Mouse (Mus musculus) gastrocnemius, postnatal 36 days (tissue): ENCODE data around the gene Itga9. TPM values are rescaled to one million over a fixed set of nuclear protein-coding genes. Genes with fewer than 3 reads are reported as not detected.
A peak's percentile ranks its signal among the peaks of the same experiment; 100 is the strongest.

Source experiments
- DNase-seq, 2 experiments: peaks; one replicate each; pipeline ENCODE4 v3.0.0; 2022
- intact Hi-C: fragments of 180-260 bp; cut with DNase I; formaldehyde crosslinking; loops from one replicate; pipeline ENCODE4 v1.15.1; 2025
- total RNA-seq, 2 experiments: library from RNA; stranded (reverse); gene quantifications; 2 replicates each; pipeline ENCODE4 v1.2.3; 2021

The Itga9 gene
- total RNA-seq, 2 experiments from 2014 or later, result 5.8 TPM

DNA sequence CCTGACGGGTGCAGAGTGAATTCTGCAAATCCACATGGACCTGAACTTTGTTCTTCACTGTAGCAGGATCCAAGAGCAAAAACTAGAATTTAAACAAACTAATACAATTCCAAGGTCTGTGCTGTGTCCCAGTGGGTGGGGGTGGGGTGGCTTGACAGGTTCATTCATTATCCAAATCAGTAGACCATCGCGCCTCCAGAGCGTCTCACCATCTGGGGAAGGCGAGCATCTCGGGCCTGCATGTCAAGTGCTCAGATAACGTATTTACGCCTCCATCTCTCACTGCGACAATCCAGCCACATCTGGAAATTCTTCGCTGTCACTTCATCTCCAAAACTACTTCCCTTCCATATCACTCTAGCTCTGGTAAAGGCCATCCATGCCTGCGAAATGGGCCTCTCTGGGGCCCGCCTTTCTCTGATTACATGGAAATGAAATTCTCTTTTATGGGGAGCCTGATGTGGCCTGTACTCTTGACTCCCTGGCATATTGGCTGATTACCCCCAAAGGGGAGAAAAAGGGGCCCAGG lies 254.2 kb downstream of the Itga9 start:
- no peak for DNase-seq
- intact Hi-C loops, result loop anchor here (5.0 kb wide), 1 partner anchor 168 kb away; no protein-coding TSS in a partner anchor

- intact Hi-C loops, result loop anchor here (5.0 kb wide), 1 partner anchor 170 kb away; no protein-coding TSS in a partner anchor
- DNase-seq, result no peak
Measured at GRCm38 (mm10) chr9:118862214-118862613, 255.7 kb downstream of the Itga9 start.

DNA sequence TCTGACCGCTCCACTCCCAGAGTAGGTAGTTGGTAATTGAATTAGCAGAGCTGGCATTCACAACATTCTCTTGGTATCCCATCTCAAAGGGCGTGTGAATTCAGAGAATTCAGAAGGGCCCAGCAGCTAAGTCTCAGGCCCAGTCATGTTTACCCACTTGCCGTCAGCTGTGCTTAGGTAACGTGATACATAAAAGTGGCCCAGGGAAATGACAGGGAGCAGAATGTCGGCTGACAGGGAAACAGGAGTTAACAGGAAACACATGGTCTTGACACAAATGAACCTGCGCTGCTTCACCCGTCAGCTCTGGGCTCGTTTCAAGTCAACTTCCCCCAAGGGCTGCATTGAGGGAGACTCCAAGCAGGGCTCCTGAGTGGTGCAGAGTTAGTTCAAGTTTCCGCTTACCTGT lies 256.4 kb downstream of the Itga9 start:
- intact Hi-C loops, result loop anchor here (5.0 kb wide), 1 partner anchor 171 kb away; no protein-coding TSS in a partner anchor
- no peak for DNase-seq

GRCm38 (mm10) chr9:118863528-118863927 lies 257.0 kb downstream of the Itga9 start:
- intact Hi-C loops, result loop anchor here (5.0 kb wide), 1 partner anchor 171 kb away; no protein-coding TSS in a partner anchor
- DNase-seq, result no peak

DNA sequence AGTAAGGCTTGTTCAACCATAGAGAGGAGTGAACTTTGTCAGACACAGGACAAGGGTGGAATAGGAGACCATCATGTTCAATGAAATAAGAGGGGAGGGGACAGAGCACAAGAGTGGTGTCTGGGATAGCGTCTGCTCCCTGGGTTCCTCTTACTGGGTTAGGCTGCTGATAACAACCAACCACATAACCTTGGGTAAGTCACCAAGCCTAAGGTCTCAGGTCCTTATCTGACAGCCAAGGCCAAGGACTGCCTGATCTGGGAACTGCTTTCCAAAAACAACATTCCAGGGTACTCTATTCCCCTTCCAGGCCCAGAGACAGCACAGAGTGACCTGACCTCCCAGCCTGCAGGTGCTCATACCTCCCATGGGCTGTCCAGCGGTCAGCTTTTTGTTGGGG lies 260.5 kb downstream of the Itga9 start:
- intact Hi-C loops, result no loop called here
- DNase-seq, result no peak

DNA sequence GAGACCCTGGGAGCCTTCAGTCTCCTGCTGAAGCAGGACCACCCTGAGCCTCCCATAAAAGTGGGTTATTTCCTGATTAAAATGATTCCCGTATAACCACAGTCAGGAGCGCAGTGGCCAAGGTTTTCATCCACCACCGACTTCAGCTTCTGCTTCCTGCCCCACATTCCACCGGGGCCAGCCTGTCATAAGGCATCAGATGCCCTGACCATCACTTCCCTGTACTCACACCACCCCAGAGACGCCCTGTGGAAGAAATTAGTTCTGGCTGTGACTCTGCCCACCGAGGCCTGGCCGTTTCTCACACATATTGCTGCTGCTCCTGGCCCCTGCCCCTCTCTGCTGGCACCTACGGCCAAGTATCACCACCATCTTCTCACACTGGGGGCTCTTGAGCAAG lies 261.4 kb downstream of the Itga9 start:
- no peak for DNase-seq
- intact Hi-C loops, result no loop called here

DNA sequence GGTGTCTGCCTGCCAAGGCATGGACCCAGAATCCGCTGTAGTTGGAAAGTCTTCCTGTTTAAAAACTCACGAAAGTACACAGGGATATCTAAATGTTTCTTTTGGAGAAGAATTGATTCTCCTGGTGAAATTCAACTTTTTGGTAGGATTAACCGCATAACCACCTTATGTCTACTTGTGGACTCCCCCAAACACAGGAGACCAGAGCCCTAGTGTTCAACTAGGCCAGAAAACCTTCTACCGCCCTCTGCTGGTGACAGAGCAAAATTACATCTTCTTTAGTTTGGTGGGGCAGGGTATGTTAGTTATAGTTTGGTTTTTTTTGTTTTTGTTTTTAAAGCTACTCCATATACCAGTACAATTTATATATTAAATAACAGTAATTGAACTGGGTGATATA lies 264.6 kb downstream of the Itga9 start:
- no peak for DNase-seq
- intact Hi-C loops, result loop anchor here (2.0 kb wide), 1 partner anchor 264 kb away; the partner anchor contains the start of gene Itga9

DNA sequence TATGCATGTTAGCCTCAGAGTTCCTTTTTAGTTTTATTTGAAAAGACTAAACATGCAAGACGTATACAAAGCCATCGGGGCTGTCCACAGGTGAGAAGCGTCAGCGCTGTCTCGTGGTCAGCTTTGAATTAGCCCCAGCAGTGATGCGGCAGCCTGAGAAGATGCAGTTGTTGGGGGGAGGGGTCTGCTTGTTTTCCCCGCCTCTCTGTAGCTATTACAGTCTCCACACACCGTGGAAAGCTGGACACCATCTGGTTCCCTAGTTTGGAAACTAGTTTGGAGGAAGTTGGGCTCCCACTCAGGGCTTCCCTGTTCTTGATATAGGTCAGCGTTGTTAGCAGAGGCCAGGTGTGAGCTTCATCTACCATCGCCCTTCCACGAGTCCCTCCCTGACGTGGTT lies 266.5 kb downstream of the Itga9 start:
- intact Hi-C loops, result no loop called here
- no peak for DNase-seq

GRCm38 (mm10) chr9:118873596-118873995 lies 267.1 kb downstream of the Itga9 start:
- intact Hi-C loops, result no loop called here
- DNase-seq, result no peak

GRCm38 (mm10) chr9:118875705-118876104 lies 269.2 kb downstream of the Itga9 start:
- intact Hi-C loops, result loop anchor here (5.0 kb wide), 1 partner anchor 178 kb away; no protein-coding TSS in a partner anchor
- DNase-seq, result no peak

GRCm38 (mm10) chr9:118876902-118877301 lies 270.4 kb downstream of the Itga9 start:
- no peak for DNase-seq
- intact Hi-C loops, result loop anchor here (5.0 kb wide), 1 partner anchor 180 kb away; no protein-coding TSS in a partner anchor

DNA sequence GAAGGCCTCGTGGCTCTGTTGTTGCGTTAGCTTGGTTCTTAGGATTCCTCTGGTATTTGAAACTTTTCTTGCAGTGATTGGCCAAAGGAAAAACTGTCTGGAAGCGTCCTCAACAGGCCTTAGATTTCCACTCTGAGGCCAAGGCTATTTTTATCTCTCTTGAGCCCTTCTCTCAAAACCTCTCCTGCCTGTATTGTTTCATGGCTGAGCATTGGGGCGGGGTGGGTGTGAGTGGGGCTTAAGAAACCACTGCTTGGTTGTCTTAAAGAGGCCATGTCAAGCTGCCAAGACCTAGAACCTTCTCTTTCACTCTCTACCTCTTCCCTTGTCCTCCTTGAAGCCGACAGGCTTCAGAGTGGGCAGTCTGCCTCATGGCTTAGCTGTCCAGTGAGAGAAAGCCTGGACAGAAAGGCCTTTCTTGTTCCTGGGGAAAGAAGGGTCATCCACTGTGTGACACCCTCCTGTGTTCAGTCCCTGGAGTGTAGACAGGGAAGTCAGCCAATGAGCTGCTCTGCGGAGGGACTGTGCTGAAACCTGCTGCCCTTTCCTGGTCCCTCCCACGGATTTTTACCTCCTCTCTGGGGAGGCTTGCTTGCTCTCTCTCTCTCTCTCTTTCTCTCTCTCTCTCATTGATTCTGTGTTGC lies 271.0 kb downstream of the Itga9 start:
- DNase-seq, result no peak
- intact Hi-C loops, result loop anchor here (5.0 kb wide), 1 partner anchor 180 kb away; no protein-coding TSS in a partner anchor

GRCm38 (mm10) chr9:118878596-118878995 lies 272.1 kb downstream of the Itga9 start:
- DNase-seq, result no peak
- intact Hi-C loops, result loop anchor here (5.0 kb wide), 1 partner anchor 181 kb away; no protein-coding TSS in a partner anchor

- intact Hi-C loops, result no loop called here
- DNase-seq, result no peak
Measured at GRCm38 (mm10) chr9:118881281-118881945, 274.9 kb downstream of the Itga9 start.

- intact Hi-C loops, result no loop called here
- DNase-seq, result no peak
Measured at GRCm38 (mm10) chr9:118881946-118882284, 275.4 kb downstream of the Itga9 start.

DNA sequence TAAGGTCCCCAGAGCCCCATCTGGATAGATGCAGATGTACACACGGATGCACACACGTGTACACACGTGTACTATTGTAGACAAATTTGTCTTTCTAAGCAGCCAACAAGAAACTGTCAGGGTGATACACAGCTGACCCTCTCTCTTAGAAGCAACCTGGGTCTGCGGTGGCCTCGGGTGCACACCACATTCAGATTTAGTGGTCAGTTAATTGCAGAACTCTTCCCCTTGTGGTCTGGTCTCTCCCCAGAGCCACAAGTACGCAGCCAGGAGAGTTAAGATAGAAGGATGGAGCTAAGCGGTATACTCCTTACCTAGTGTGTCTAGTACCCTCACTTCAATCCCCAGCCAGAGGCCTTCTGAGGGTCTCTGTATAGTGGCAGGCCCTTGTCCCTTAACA lies 276.7 kb downstream of the Itga9 start:
- no peak for DNase-seq
- intact Hi-C loops, result no loop called here

GRCm38 (mm10) chr9:118885785-118886184 lies 279.3 kb downstream of the Itga9 start:
- intact Hi-C loops, result no loop called here
- DNase-seq, result peak in 1 of 2 experiments; percentile 37

DNA sequence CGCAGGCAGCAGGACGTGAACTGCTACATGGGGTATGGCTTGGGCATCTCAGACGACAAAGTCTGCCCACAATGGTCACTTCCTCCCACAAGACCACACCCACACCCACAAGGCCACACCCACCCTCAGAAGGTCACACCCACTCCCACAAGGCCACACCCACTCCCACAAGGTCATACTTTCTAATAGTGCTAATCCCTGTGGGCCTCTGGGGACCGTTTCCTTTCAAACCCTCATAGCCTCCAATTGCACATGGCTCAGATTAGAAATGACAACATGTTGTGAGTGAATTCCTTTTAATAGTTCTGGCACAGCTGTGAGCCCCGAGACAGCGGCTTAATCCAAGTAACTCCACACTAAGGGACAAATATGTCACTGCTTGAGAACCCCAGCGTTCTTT lies 280.7 kb downstream of the Itga9 start:
- peak; percentile 37 for DNase-seq
- intact Hi-C loops, result no loop called here

- no peak for DNase-seq
- intact Hi-C loops, result no loop called here
Measured at GRCm38 (mm10) chr9:118887734-118888133, 281.2 kb downstream of the Itga9 start.

DNA sequence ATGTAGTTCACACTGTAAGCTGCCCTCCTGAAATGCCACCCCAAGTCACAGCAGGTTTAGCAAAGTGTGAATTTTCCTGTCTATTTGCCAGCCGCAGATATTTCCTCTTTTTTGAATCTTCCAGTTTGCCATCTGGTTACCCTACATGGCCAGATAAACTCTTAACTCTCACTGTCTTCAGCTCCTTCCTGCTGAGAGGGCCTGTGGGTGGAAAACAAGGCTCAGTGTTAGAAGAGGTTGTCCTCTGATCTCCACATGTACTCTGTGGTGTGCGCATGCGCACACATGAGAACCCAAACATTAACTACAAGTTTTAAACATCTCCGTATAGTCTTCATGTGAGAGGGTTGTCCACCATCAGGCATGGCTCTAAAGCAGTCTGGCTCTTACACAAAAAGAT lies 283.7 kb downstream of the Itga9 start:
- intact Hi-C loops, result no loop called here
- no peak for DNase-seq

GRCm38 (mm10) chr9:118890645-118891044 lies 284.2 kb downstream of the Itga9 start:
- intact Hi-C loops, result no loop called here
- DNase-seq, result no peak

DNA sequence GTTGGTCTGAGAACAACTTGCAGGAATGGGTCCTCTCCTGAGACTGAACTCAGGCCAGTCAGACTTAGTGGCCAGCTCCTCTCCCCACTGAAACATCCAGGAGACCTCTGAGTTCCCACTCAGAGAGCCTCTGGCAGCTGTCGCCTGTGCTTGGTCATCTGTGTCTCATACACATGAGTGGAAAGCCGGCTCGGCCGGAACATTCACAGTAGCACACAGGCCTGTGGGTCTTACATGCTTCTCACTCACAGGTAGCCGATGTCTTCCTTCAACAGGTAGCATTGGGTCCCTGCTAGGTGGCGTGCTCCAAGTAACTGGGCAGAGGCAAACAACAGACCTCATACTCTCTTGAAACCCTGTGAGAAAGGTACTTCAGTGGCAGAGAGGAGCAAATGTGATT lies 284.6 kb downstream of the Itga9 start:
- intact Hi-C loops, result no loop called here
- DNase-seq, result no peak
